Mouse (Mus musculus) adrenal gland (tissue): Measurements from ENCODE around the gene Fads2.

Experiments
- intact Hi-C: fragments of 180-260 bp; cut with DNase I; formaldehyde crosslinking; loops from one replicate; pipeline ENCODE4 v1.15.1; 2025

The Fads2 gene

GRCm38 (mm10) chr19:10062862-10063261 is 38.7 kb downstream of the Fads2 start:
- intact Hi-C loops, result loop anchor here (5.0 kb wide), 1 partner anchor 34 kb away; no protein-coding TSS in a partner anchor

- intact Hi-C loops, result loop anchor here (5.0 kb wide), 1 partner anchor 35 kb away; no protein-coding TSS in a partner anchor
These were observed 39.3 kb downstream of the Fads2 start for GRCm38 (mm10) chr19:10062292-10062691.

DNA sequence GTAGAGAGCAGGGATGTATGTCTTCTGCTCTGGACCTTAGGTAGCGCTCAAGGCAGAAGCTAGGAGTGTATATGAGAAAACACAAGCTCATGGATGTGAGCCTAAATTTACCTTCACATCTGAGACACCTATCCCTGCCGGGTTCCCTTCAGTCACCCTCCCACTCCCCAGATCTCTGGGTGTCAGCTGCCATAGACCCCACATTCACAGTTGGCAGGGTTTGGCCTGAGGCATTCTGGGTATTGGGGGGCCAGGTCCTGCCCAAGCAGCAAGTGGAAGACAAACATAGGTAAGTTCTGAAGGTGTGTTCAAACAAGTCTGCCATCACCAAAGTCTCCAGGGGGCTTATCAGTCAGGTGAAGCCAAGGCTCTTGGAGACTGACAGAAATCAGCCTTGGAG is 39.9 kb downstream of the Fads2 start:
- intact Hi-C loops, result loop anchor here (5.0 kb wide), 1 partner anchor 36 kb away; no protein-coding TSS in a partner anchor

- intact Hi-C loops, result loop anchor here (5.0 kb wide), 1 partner anchor 36 kb away; no protein-coding TSS in a partner anchor
These were observed 40.6 kb downstream of the Fads2 start for GRCm38 (mm10) chr19:10060783-10061590.

DNA sequence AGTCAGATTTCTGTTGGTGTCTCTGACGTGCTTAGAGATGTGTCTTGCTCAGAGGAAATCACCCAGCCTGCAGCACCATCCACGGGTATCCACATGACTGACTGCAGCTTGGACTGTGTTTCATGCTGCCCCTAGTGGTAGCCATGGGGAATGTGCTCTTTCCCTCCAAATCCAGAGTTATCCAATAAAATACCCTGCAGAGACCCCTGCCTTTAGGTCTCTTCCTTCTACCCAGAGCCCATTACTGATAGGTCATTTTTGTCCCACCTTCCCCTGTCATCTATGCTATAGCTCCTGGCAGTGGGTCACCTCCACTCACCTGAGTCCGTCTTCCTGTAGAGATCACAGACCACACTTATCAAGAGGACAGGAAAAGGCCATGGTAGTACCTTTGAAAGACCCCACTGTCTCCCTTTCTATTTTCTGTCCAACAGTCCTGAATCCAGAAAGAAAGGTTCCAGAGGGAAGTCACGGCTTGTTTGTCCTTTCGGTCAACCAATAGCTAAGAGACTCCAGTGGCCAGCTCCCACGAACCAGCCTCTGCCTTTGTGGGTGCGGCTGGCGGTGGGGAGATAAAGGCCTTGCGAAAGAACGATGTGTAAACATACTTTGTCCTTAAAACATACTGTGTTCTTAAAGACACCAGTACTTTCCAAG is 41.5 kb downstream of the Fads2 start:
- intact Hi-C loops, result loop anchor here (5.0 kb wide), 1 partner anchor 37 kb away; no protein-coding TSS in a partner anchor

- intact Hi-C loops, result no loop called here
These were observed 42.6 kb downstream of the Fads2 start for GRCm38 (mm10) chr19:10058876-10059427.

DNA sequence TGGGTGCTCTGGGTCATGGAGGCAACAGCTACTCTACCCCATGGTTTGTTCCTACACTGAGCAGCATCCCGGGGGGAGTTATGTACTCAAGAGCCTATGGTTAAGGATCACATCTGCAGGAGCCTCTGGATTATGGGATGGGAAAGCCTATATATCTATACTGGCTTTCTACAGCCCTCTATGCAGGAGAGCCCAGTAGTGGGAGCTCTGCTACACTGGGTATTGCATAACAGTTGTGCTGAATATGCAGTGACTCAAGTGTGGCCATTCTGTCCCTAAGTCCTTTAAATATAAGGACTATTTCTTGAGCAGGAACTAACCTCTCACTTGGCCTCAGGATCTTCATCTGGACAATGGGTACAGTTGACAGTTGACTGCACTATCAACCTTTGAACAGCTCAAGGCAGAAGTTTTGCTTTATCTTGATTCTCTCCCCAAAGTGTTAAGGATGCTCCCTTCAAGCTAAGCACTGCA is 43.2 kb downstream of the Fads2 start:
- intact Hi-C loops, result no loop called here

DNA sequence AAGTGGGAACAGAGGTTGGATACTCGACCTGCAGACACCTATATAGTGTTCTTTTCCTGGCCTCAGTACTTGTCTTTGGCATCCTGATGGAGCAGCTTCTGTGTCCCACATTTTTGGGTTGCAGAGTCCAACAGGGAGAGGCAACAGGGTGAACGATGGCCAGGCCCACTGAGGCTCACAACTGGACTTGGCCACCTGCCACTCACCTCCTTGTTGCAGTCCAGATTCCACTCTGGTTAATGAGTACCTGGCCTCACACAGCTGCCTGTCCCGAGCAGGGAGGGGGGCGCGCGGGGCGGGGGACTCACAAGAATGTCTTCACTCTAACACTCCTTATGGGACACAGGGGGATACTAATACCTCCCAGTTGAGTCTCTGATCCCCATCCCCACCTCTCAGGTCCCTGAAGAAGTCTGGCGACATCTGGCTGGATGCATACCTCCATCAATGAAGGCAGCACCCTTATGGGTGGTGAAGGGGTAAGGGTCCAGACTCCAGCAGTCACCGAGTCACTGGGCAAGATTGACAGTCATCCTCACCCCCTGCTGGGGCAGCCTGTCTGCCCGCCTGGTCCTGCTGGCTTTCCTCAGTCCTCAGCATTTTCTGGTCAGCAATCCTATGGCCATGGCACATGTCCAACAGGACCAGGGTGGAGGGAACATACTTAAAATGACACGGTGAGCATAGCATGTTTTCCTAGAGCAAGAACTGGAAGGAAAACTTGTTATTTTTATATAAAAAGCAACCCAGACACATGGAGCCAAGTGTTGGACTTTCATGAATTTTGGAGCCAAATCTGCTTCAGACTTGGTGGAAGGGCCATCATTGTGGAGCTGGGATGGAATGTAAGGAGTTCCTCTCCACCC is 43.8 kb downstream of the Fads2 start:
- intact Hi-C loops, result no loop called here

- intact Hi-C loops, result no loop called here
These were observed 44.9 kb downstream of the Fads2 start for GRCm38 (mm10) chr19:10056686-10057085.

- intact Hi-C loops, result no loop called here
These were observed 45.5 kb downstream of the Fads2 start for GRCm38 (mm10) chr19:10055783-10056660.

- intact Hi-C loops, result no loop called here
These were observed 46.3 kb downstream of the Fads2 start for GRCm38 (mm10) chr19:10055261-10055660.

DNA sequence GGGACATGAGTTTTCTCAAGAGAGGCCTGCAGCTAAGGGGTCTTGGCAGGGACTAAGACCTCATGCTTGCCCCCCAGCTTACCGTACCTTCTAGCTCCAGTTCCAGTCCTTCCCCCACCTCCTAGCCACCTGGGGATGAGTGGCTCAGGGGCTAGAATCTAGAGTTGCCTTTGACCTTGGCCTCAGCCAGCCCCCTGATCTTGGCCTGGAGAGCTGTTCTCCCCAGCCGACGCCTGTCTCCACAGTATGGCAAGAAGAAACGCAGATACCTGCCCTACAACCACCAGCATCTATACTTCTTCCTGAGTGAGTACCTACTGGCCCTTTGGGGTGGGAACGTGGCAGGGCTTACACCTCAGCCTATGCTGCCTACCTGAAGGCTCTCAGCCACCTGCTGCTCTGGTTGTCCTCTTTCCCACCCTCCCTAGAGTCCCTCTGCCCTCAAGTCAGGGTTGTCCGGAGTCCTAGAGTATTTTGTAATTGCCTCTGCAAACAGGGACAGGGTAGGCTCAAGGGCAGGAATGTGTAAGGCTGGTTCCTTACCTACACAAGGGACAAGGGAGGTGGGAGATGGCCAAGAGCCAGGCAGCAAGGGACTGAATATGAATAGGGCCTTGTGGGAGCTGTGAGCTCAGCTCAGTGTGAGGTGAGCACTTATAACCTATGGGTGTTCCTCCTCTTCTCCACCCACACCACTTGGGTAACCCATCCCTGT is 47.0 kb downstream of the Fads2 start:
- intact Hi-C loops, result no loop called here

- intact Hi-C loops, result no loop called here
These were observed 47.8 kb downstream of the Fads2 start for GRCm38 (mm10) chr19:10053692-10054260.

- intact Hi-C loops, result no loop called here
These were observed 48.8 kb downstream of the Fads2 start for GRCm38 (mm10) chr19:10052698-10053097.

- intact Hi-C loops, result no loop called here
These were observed 51.1 kb downstream of the Fads2 start for GRCm38 (mm10) chr19:10050438-10050837.

DNA sequence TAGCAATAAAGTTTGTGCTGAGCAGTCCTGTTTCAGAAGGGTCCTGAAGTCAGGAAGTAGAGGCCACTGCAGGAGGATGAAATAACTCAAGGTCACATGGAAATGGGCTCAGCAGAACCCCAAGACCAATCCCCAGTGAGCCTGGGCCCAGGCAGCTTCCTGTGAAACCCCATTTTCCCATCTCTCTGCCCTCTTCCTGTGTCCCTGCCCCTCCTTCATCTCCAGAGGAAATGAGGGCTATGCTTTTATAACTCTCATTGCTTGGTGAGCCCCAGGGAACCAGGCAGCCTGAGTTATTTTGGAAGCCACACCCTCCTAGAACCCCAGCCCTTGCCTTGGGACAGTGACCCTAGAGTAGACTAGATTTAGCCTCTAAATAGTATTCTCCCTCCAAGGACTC is 52.0 kb downstream of the Fads2 start:
- intact Hi-C loops, result loop anchor here (5.0 kb wide), 1 partner anchor 148 kb away; no protein-coding TSS in a partner anchor

- intact Hi-C loops, result loop anchor here (5.0 kb wide), 1 partner anchor 150 kb away; no protein-coding TSS in a partner anchor
These were observed 54.6 kb downstream of the Fads2 start for GRCm38 (mm10) chr19:10046983-10047382.

- intact Hi-C loops, result loop anchor here (5.0 kb wide), 1 partner anchor 151 kb away; no protein-coding TSS in a partner anchor
These were observed 55.2 kb downstream of the Fads2 start for GRCm38 (mm10) chr19:10046346-10046745.

DNA sequence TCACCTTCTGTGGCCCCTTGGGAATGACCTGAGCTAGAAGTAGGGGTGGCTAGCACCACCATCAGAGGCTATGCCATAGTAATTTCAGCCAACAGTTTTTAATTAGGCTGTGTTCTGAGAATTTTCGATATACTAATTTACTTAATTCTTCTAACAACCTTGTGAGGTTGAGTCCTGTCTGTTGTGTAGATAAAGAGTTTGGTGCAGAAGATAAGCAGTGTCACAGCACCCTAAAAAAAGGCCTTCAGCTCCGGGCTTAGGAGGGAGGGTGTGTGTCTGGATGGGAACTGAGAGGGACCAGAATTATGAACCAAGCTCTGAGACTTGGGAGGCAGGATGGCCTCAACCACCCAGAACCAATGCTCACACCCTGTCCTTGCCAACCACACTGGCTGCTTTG is 55.8 kb downstream of the Fads2 start:
- intact Hi-C loops, result loop anchor here (5.0 kb wide), 1 partner anchor 152 kb away; no protein-coding TSS in a partner anchor
